Mouse (Mus musculus): ENCODE results near the gene Kcnh1.

DNA sequence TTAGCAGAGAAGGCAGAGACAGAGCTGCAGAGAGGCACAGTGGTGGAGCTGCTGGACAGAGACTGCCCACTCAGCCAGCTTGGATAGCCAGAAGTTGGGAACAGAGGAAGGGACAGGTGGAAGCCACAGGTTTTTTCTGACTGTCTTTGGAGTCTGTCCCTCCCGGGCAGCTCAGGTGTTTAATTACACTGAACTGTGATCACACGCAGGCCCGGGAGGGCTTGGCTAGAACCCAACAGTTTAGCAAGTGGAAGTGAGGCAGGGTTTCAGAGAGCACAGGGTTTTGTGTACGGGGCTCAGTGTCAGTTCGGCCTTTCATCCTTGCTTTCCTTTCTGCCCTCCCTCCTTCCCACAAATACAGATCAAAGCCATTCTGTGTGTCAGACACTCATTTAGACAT, 156.8 kb downstream of the Kcnh1 start:
- TF ChIP-seq CTCF (IDR thresholded peaks at IDR 0.05; ENCODE audit: extremely low read depth, insufficient read depth, low read length) (no peak), POLR2A (IDR thresholded peaks at IDR 0.05; ENCODE audit: extremely low read depth, insufficient read depth, low read length) (no peak)
